ENCODE assay signal across 9 mouse cellular contexts in genomic region chr14:24762468-24763274, GRCm38 (mm10).
DNase-seq lines count a peak whose midpoint lies in the region; ATAC-seq and TF ChIP-seq lines count a peak whose summit lies in the region.
"Had no signal": no experiment of that assay in that cellular context is flagged by ENCODE, and none has a peak within 500 bp of the region (broad histone marks: within the 10 kb centered on the region; RNA-seq: fewer than 3 reads in every experiment).

No protein-coding gene starts in this region.

- TF ChIP-seq POLR2A in kidney, adult 2 months (IDR thresholded peaks at IDR 0.05; ENCODE audit: low read depth, low read length) = no peak

- peak; percentile 58 for ATAC-seq in kidney, embryonic 14.5 days (ENCODE audit: low FRiP score, low TSS enrichment)
- peak; percentile 43; the same call in 1 of the 2 replicates for ATAC-seq in hindbrain, embryonic 14.5 days (ENCODE audit: low FRiP score)
- ATAC-seq in midbrain, postnatal 0 days (ENCODE audit: low FRiP score) = peak; percentile 60

- no peak overlapping the region for H3K27ac ChIP-seq in kidney, embryonic 14.5 days (ENCODE audit: low read depth, low read length)
- no peak overlapping the region for H3K27ac ChIP-seq in kidney, adult 2 months (ENCODE audit: insufficient read depth, low read depth, low read length)
- H3K27ac ChIP-seq in hindbrain, embryonic 14.5 days = peak overlapping the region; percentile 77
- peak overlapping the region; percentile 64 for H3K27ac ChIP-seq in midbrain, postnatal 0 days (ENCODE audit: low read depth, low read length)

- no peak overlapping the region for H3K4me3 ChIP-seq in kidney, embryonic 14.5 days (ENCODE audit: low read length)
- no peak overlapping the region for H3K4me3 ChIP-seq in kidney, adult 2 months (ENCODE audit: insufficient read depth, low read depth, low read length)
- H3K4me3 ChIP-seq in hindbrain, embryonic 14.5 days (replicated peaks; ENCODE audit: low read length) = no peak overlapping the region
- no peak overlapping the region for H3K4me3 ChIP-seq in midbrain, postnatal 0 days (ENCODE audit: low read depth, low read length)

- H3K4me1 ChIP-seq in kidney, embryonic 14.5 days (ENCODE audit: control insufficient read depth, insufficient read depth, low read length) = 0 out of 2 replicates have a peak, but pooled peaks cover 2% of the 10 kb centered on the region
- H3K4me1 ChIP-seq in kidney, adult 2 months (ENCODE audit: control insufficient read depth, insufficient read depth, low read length) = no peaks in the 10 kb centered on the region
- peaks cover 29% of the 10 kb centered on the region for H3K4me1 ChIP-seq in hindbrain, embryonic 14.5 days (replicated peaks; ENCODE audit: control insufficient read depth, insufficient read depth, low read length)
- peaks cover 7% of the 10 kb centered on the region; the same call in 1 of the 2 replicates for H3K4me1 ChIP-seq in midbrain, postnatal 0 days (ENCODE audit: insufficient read depth, low read length)

- no peak overlapping the region for H3K4me2 ChIP-seq in kidney, embryonic 14.5 days (replicated peaks; ENCODE audit: low read depth, low read length)
- H3K4me2 ChIP-seq in hindbrain, embryonic 14.5 days (replicated peaks) = no peak overlapping the region
- no peak overlapping the region for H3K4me2 ChIP-seq in midbrain, postnatal 0 days (ENCODE audit: low read depth, low read length, poor library complexity, severe bottlenecking)

- WGBS in kidney, embryonic 14.5 days = 11% methylated on average over 7 of the region's 7 CpGs
- 26% methylated on average over 7 of the region's 7 CpGs for WGBS in kidney, adult 2 months
- WGBS in hindbrain, embryonic 14.5 days = 12% methylated on average over 7 of the region's 7 CpGs
- 31% methylated on average over 7 of the region's 7 CpGs for WGBS in midbrain, postnatal 0 days

- no peaks in the 10 kb centered on the region for H3K27me3 ChIP-seq in kidney, embryonic 14.5 days (ENCODE audit: control insufficient read depth, insufficient read depth, low read length)
- H3K27me3 ChIP-seq in kidney, adult 2 months (replicated peaks; ENCODE audit: control insufficient read depth, insufficient read depth, low read length) = no peaks in the 10 kb centered on the region
- no peaks in the 10 kb centered on the region for H3K27me3 ChIP-seq in hindbrain, embryonic 14.5 days (ENCODE audit: control insufficient read depth, insufficient read depth, low read length)
- no peaks in the 10 kb centered on the region for H3K27me3 ChIP-seq in midbrain, postnatal 0 days (ENCODE audit: insufficient read depth, low read length)

- no peak for TF ChIP-seq CTCF in kidney, adult 2 months (conservative IDR thresholded peaks at IDR 0.05; ENCODE audit: insufficient read depth, insufficient read length, low read depth, low read length)
- peak; percentile 66 for TF ChIP-seq CTCF in midbrain, postnatal 0 days (IDR thresholded peaks at IDR 0.05)

- no peaks in the 10 kb centered on the region for H3K36me3 ChIP-seq in kidney, embryonic 14.5 days (ENCODE audit: control insufficient read depth, insufficient read depth, low read length)
- H3K36me3 ChIP-seq in kidney, adult 2 months (ENCODE audit: control insufficient read depth, insufficient read depth, low read length) = no peaks in the 10 kb centered on the region
- no peaks in the 10 kb centered on the region for H3K36me3 ChIP-seq in hindbrain, embryonic 14.5 days (replicated peaks; ENCODE audit: control insufficient read depth, insufficient read depth)
- H3K36me3 ChIP-seq in midbrain, postnatal 0 days (ENCODE audit: insufficient read depth, low read length) = no peaks in the 10 kb centered on the region

- DNase-seq in kidney, adult 2 months = no peak
- DNase-seq in embryo, embryonic 10 days (ENCODE audit: low spot score) = peak; percentile 48
- no peak for DNase-seq in hindbrain, embryonic 14.5 days (ENCODE audit: low spot score)
- peak; percentile 58 for DNase-seq in midbrain, postnatal 0 days (ENCODE audit: low spot score)
- no peak for DNase-seq in thymus, postnatal 25 days
- no peak for DNase-seq in B cell, adult 2 months
- DNase-seq in kidney, adult 9 months = no peak
- DNase-seq: adrenal gland, adult 2 months had no signal

- H3K9me3 ChIP-seq in kidney, embryonic 14.5 days (ENCODE audit: control insufficient read depth, low read length) = no peaks in the 10 kb centered on the region
- H3K9me3 ChIP-seq in hindbrain, embryonic 14.5 days (ENCODE audit: control insufficient read depth, low read length) = no peaks in the 10 kb centered on the region
- no peaks in the 10 kb centered on the region for H3K9me3 ChIP-seq in midbrain, postnatal 0 days (ENCODE audit: low read length)

- H3K9ac ChIP-seq in kidney, embryonic 14.5 days (ENCODE audit: low read depth, low read length) = no peak overlapping the region
- H3K9ac ChIP-seq in hindbrain, embryonic 14.5 days = no peak overlapping the region
- 0 out of 2 replicates have a peak overlapping the region, but pooled peaks have one; percentile 30 for H3K9ac ChIP-seq in midbrain, postnatal 0 days (replicated peaks; ENCODE audit: low read length, poor library complexity, severe bottlenecking)

Comparison
In these comparisons a context has a peak if more than half of its experiments do, and no peak if none do; other contexts are left out.
1. H3K27ac ChIP-seq: peak in hindbrain, embryonic 14.5 days (single experiment) and midbrain, postnatal 0 days (single experiment); none in kidney, embryonic 14.5 days (single experiment) and kidney, adult 2 months (single experiment).
2. DNase-seq: peak in embryo, embryonic 10 days (single experiment) and midbrain, postnatal 0 days (single experiment); none in kidney, adult 2 months (single experiment), hindbrain, embryonic 14.5 days (single experiment), thymus, postnatal 25 days (single experiment), B cell, adult 2 months (0 of 2) and kidney, adult 9 months (single experiment).
3. Peak in every context shown above with its lines, with median percentiles within 50 percentile points of each other: ATAC-seq.